Mouse (Mus musculus): ENCODE measurements at regions not wholly inside any gene's neighbourhood (a gene's known extent, or its start where the extent isn't known, plus 50 kb on each side); places are given as distances from the start of the nearest gene placed in this dataset.

DNA sequence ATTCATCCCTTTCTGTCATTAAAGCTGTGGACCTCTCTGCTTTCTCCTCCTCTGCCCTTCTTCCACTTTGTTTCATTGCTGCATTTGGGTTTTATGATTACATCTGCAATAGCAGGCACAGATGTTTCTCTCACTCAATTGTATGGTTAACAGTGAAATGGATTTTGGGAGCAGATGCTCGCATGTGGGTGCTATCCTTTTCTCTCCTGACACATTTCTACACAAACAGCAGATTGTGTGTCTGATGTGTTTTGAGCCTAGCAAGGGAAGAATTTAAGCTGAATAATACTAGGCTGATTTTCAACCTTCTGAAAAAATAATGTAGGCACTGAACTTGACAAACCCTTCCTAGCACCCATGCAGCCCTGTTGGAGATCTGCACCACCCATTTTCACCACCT, 56.9 kb upstream of the Ldoc1 start:
- no peak for DNase-seq

DNA sequence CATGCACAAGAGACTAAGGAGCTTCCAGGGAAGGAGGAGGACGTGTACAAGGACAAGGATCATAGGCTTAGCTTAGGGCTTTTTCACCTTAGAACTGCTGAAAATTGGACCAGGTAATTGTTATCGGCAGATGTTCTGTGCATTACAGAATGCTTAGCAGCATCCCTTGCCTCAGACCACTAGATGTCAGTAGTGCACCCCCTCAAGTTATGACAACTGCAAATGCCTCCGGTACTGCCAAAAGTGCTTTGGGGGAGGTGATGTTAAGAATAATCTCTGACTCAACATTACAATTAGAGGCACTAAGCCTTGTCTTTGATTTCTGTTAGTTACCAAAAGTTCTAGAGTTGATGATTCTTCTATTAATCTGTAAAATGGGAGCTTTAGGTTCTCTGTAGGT, 56.2 kb upstream of the Ldoc1 start:
- DNase-seq = peak; percentile 22 to 48
